Mouse (Mus musculus) C2C12 (cell line): Measurements from ENCODE around the gene Aatf. TPM values are rescaled to one million over a fixed set of nuclear protein-coding genes. Genes with fewer than 3 reads are reported as not detected.
"Not testable (repeated sequence)": the region's sequence is repeated elsewhere in the genome, so short reads cannot be mapped to it uniquely, and the experiment has no call there.

Source experiments
- H3K27me3 ChIP-seq: one replicate; pipeline ENCODE4 v1.6.1; 2011; ENCODE audit not compliant: control insufficient read depth, insufficient read depth, insufficient read length
- H3K36me3 ChIP-seq: one replicate; pipeline ENCODE4 v1.6.1; 2011; ENCODE audit not compliant: control insufficient read depth, insufficient read depth
- H3K4me3 ChIP-seq: one replicate; pipeline ENCODE4 v1.5.1; 2011; ENCODE audit warnings: mild to moderate bottlenecking, control low read depth; ENCODE audit not compliant: poor library complexity, insufficient read depth, severe bottlenecking
- H3K79me2 ChIP-seq: one replicate; pipeline ENCODE4 v1.6.1; 2011; ENCODE audit not compliant: control insufficient read depth, insufficient read depth
- H3K79me3 ChIP-seq: one replicate; pipeline ENCODE4 v1.6.1; 2011; ENCODE audit warnings: low read depth, control low read depth
- H3ac ChIP-seq: one replicate; pipeline ENCODE3; 2011; ENCODE audit warnings: low read depth; ENCODE audit not compliant: control insufficient read depth, insufficient read length
- CEBPB ChIP-seq: IDR thresholded peaks from one replicate; pipeline ENCODE4 v1.6.1; 2011; ENCODE audit warnings: low read depth, mild to moderate bottlenecking, control low read depth, moderate library complexity
- CTCF ChIP-seq: IDR thresholded peaks from one replicate; pipeline ENCODE4 v1.5.1; 2011; ENCODE audit not compliant: control insufficient read depth, insufficient read depth, insufficient read length
- FOSL1 ChIP-seq: IDR thresholded peaks from one replicate; pipeline ENCODE4 v1.8.0; 2011; ENCODE audit warnings: mild to moderate bottlenecking, low read length; ENCODE audit not compliant: poor library complexity, insufficient read depth, severe bottlenecking
- MAX ChIP-seq: IDR thresholded peaks from one replicate; pipeline ENCODE4 v1.6.1; 2011; ENCODE audit warnings: mild to moderate bottlenecking, control low read depth
- MYOD1 ChIP-seq: IDR thresholded peaks from one replicate; pipeline ENCODE4 v1.6.1; 2011; ENCODE audit warnings: low read depth; ENCODE audit not compliant: control insufficient read depth, insufficient read length
- MYOG ChIP-seq: IDR thresholded peaks from one replicate; pipeline ENCODE4 v1.6.1; 2011; ENCODE audit not compliant: control insufficient read depth, insufficient read length; ENCODE audit errors: extremely low read depth
- USF1 ChIP-seq: IDR thresholded peaks from one replicate; pipeline ENCODE4 v1.6.1; 2011; ENCODE audit warnings: low read depth, mild to moderate bottlenecking, control low read depth, moderate library complexity
- polyA plus RNA-seq: library from polyadenylated mRNA; unstranded; fragments of >200 nt; fragmentation: generic; extraction: Trizol; gene quantifications from one replicate; pipeline ENCODE4 v1.2.1, GENCODE M21; 2012; ENCODE audit warnings: missing spikeins

Gene Aatf
- polyA plus RNA-seq, 1 experiment = 38.6 TPM

DNA sequence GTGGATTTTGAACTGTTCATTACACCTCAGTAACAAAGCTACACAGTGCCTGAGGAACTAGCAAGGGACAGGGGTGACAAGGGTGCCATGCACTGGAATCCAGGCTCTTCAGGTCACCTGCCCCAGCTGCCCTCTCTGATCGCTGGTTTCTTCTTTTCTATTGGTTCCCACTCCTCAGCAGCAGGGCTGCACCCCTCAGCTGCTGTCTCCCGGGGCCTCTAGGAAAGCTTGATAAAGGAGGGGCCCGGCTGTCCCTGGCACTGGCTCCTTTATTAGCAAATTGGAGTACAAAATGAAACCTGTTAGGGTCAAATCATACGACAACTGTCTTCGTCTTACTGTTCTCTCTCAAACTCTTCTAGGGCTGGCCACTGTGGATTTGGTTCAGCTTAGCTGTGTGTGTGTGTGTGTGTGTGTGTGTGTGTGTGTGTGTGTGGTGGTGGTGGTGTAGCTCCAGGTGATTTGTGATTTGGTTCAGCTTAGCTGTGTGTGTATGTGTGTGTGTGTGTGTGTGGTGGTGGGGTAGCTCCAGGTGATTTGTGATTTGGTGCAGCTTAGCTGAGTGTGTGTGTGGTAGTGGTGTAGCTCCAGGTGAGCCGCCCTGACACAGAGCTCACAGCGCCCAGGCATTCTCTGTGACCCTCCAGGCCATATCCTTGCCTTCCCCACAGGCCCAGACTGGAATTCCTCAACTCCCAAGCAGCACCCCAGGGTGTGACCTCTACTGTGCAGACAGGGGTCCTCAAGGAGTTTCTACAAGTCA, 102.3 kb downstream of the Aatf start:
- no peaks in the 10 kb centered on the region for H3K36me3 ChIP-seq
- no peaks in the 10 kb centered on the region for H3K79me3 ChIP-seq
- no peak overlapping the region for H3K4me3 ChIP-seq
- H3K27me3 ChIP-seq = no peaks in the 10 kb centered on the region
- H3ac ChIP-seq = no peak overlapping the region
- no peak for TF ChIP-seq MAX
- TF ChIP-seq CEBPB = no peak
- TF ChIP-seq FOSL1 = no peak
- no peak for TF ChIP-seq CTCF
- TF ChIP-seq MYOG = no peak
- TF ChIP-seq MYOD1 = no peak
- no peak for TF ChIP-seq USF1
- H3K79me2 ChIP-seq = no peaks in the 10 kb centered on the region

DNA sequence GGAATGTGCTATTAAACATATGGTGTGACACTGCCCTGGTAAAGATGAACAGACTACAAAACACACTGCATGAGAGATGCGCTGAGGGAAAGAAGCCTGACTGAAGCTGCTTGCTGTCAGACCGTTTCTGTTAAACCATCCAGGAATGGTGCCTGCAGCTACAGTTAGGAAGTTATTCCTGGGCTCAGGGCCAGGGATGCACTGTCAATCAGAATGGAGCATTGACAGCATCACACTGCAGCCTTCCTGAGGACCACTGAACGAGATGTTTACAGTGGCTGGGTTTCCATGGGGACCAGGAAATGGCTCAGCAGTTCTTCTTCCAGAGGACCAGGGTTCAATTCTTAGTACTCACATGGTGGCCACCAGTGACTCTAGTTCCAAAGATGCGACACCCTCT, 102.9 kb downstream of the Aatf start:
- TF ChIP-seq MYOG = no peak
- no peak for TF ChIP-seq MAX
- TF ChIP-seq CTCF = no peak
- TF ChIP-seq USF1 = no peak
- TF ChIP-seq MYOD1 = no peak
- TF ChIP-seq CEBPB = no peak
- no peak for TF ChIP-seq FOSL1
- no peaks in the 10 kb centered on the region for H3K27me3 ChIP-seq
- no peak overlapping the region for H3K4me3 ChIP-seq
- no peaks in the 10 kb centered on the region for H3K79me2 ChIP-seq
- H3K36me3 ChIP-seq = no peaks in the 10 kb centered on the region
- H3K79me3 ChIP-seq = no peaks in the 10 kb centered on the region
- H3ac ChIP-seq = no peak overlapping the region

GRCm38 (mm10) chr11:84406733-84407132, 106.6 kb downstream of the Aatf start:
- TF ChIP-seq USF1 (no peak), MYOD1 (no peak), MAX (no peak), MYOG (no peak), CTCF (no peak), FOSL1 (no peak), CEBPB (no peak)
- Histone ChIP-seq H3ac (no peak overlapping the region), H3K36me3 (no peaks in the 10 kb centered on the region), H3K79me2 (no peaks in the 10 kb centered on the region), H3K27me3 (no peaks in the 10 kb centered on the region), H3K4me3 (no peak overlapping the region), H3K79me3 (no peaks in the 10 kb centered on the region)

- H3K79me2 ChIP-seq = no peaks in the 10 kb centered on the region
- no peaks in the 10 kb centered on the region for H3K79me3 ChIP-seq
- H3ac ChIP-seq = no peak overlapping the region
- H3K36me3 ChIP-seq = peaks cover 41% of the 10 kb centered on the region
- H3K27me3 ChIP-seq = no peaks in the 10 kb centered on the region
- no peak overlapping the region for H3K4me3 ChIP-seq
- TF ChIP-seq CEBPB (no peak), MYOG (no peak), MAX (no peak), MYOD1 (no peak), FOSL1 (no peak), USF1 (no peak)
These were observed 118.3 kb downstream of the Aatf start for GRCm38 (mm10) chr11:84395010-84395409.

GRCm38 (mm10) chr11:84393571-84393970, 119.8 kb downstream of the Aatf start:
- Histone ChIP-seq H3K36me3 (peaks cover 45% of the 10 kb centered on the region), H3K27me3 (no peaks in the 10 kb centered on the region), H3ac (no peak overlapping the region), H3K79me3 (no peaks in the 10 kb centered on the region), H3K79me2 (no peaks in the 10 kb centered on the region), H3K4me3 (no peak overlapping the region)
- TF ChIP-seq MAX (no peak), MYOD1 (no peak), CTCF (no peak), FOSL1 (no peak), MYOG (no peak), USF1 (no peak), CEBPB (no peak)

DNA sequence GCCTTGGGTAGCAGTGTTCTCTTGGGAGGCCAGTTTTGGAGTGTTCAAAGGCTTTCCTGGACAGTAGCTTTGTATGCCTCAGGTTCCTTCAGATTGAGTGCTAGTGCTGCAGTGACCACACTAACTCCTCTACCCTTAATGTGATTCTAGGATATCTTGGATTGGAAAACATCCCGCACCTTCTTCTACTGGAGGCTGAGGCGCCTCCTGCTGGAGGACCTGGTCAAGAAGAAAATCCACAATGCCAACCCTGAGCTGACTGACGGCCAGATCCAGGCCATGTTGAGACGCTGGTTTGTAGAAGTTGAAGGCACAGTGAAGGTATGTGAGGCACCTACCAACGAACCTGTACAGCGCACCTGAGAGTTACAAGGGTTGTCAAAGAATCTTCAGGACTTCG, 121.3 kb downstream of the Aatf start:
- H3K36me3 ChIP-seq = peaks cover 40% of the 10 kb centered on the region
- H3K79me2 ChIP-seq, H3K27me3 ChIP-seq, H3K4me3 ChIP-seq, H3ac ChIP-seq, H3K79me3 ChIP-seq: not testable (repeated sequence)
